Mouse (Mus musculus) spleen, adult 2 months (tissue): ENCODE measurements around the gene Chrna7. TPM values are rescaled to one million over a fixed set of nuclear protein-coding genes. Genes with fewer than 3 reads are reported as not detected.

Experiments
- DNase-seq, 2 experiments: peaks; one replicate each; pipeline versions ENCODE4 v3.0.0 to v3.0.0-alpha.2; 2012 to 2021; ENCODE audit warnings: low spot score in 2 of 2, low read depth in 1 of 2
- H3K27ac ChIP-seq: fragments of 200-500 bp; 2 replicates; pipeline ENCODE4 v1.5.1; 2012; ENCODE audit warnings: low read length, inconsistent platforms; ENCODE audit not compliant: insufficient read depth
- H3K27me3 ChIP-seq: fragments of 200-500 bp; 2 replicates; pipeline ENCODE4 v1.6.1; 2012; ENCODE audit warnings: mild to moderate bottlenecking, moderate library complexity, low read length, inconsistent platforms; ENCODE audit not compliant: control insufficient read depth, insufficient read depth
- H3K36me3 ChIP-seq: fragments of 200-500 bp; 2 replicates; pipeline ENCODE4 v1.6.1; 2012; ENCODE audit warnings: mild to moderate bottlenecking, low read length, inconsistent platforms; ENCODE audit not compliant: control insufficient read depth, insufficient read depth
- H3K4me1 ChIP-seq: fragments of 200-500 bp; 2 replicates; pipeline ENCODE4 v1.6.1; 2011; ENCODE audit warnings: inconsistent platforms; ENCODE audit not compliant: control insufficient read depth, insufficient read depth, insufficient read length
- H3K4me3 ChIP-seq: fragments of 200-500 bp; 2 replicates; pipeline ENCODE4 v1.5.1; 2011; ENCODE audit warnings: mild to moderate bottlenecking, inconsistent platforms; ENCODE audit not compliant: insufficient read depth, insufficient read length; ENCODE audit errors: extremely low read depth
- CTCF ChIP-seq: fragments of 200-500 bp; IDR thresholded peaks from 2 replicates; pipeline ENCODE4 v1.5.1; 2011; ENCODE audit warnings: mild to moderate bottlenecking, inconsistent platforms; ENCODE audit not compliant: insufficient read depth, insufficient read length, insufficient replicate concordance; ENCODE audit errors: extremely low read depth
- POLR2A ChIP-seq: fragments of 200-500 bp; IDR thresholded peaks from 2 replicates; pipeline ENCODE4 v1.6.1; 2011; ENCODE audit warnings: low read depth, low read length, inconsistent platforms
- WGBS: fragments of 180-500 bp; shearing (Covaris S2); methylation state at CpG from one replicate; pipeline ENCODE4 v1.1.7; 2018; 5-methylcytosine and 5-hydroxymethylcytosine counted together
- polyA plus RNA-seq: library from polyadenylated mRNA; depleted of rRNA; stranded (reverse); fragments of >200 nt; gene quantifications from 2 replicates; pipeline ENCODE4 v1.2.3, GENCODE M21; 2012

The Chrna7 gene
- polyA plus RNA-seq, 1 experiment: 0.06 TPM

- no peak overlapping the region for H3K4me3 ChIP-seq
- H3K27ac ChIP-seq: no peak overlapping the region
- H3K36me3 ChIP-seq: no peaks in the 10 kb centered on the region
- no peaks in the 10 kb centered on the region for H3K27me3 ChIP-seq
- no peak for DNase-seq
- WGBS: 76% methylated on average over 3 of the region's 3 CpGs
- H3K4me1 ChIP-seq: no peaks in the 10 kb centered on the region
- TF ChIP-seq CTCF (no peak), POLR2A (no peak)
Observed at GRCm38 (mm10) chr7:63148740-63149139, 63.6 kb downstream of the Chrna7 start.

DNA sequence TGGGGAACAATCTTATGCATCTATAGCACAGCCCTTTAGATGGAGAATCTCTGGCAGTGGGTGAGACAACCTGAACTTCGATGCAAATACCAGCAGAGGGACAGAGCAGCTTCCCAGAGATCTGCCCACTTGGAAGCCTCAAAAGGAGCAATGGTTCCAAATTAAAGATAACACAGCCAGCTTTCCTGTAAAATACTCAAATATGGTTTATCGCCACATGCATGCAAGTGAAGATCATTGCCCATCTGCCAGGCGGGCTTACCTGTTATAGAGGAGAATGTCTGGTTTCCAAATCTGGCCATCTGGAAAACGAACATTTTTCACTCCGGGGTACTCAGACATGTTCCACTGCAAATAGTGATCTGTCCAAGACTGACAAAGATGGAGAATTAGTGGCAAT lies 64.0 kb downstream of the Chrna7 start:
- DNase-seq: no peak
- Histone ChIP-seq H3K36me3 (no peaks in the 10 kb centered on the region), H3K27me3 (no peaks in the 10 kb centered on the region)

GRCm38 (mm10) chr7:63122547-63122946 lies 89.8 kb downstream of the Chrna7 start:
- no peak overlapping the region for H3K27ac ChIP-seq
- no peaks in the 10 kb centered on the region for H3K27me3 ChIP-seq
- H3K4me1 ChIP-seq: no peaks in the 10 kb centered on the region
- no peak overlapping the region for H3K4me3 ChIP-seq
- no peaks in the 10 kb centered on the region for H3K36me3 ChIP-seq
- no peak for DNase-seq
- 70% methylated on average over 2 of the region's 2 CpGs for WGBS
- TF ChIP-seq POLR2A (no peak), CTCF (no peak)

More for the DNA sequence above, 64.0 kb downstream of the Chrna7 start:
- H3K27ac ChIP-seq: no peak overlapping the region
- 82% methylated on average over 5 of the region's 5 CpGs for WGBS
- H3K4me1 ChIP-seq: no peaks in the 10 kb centered on the region
- no peak for TF ChIP-seq CTCF
- no peak for TF ChIP-seq POLR2A
- H3K4me3 ChIP-seq: no peak overlapping the region

GRCm38 (mm10) chr7:63113671-63114070 lies 98.7 kb downstream of the Chrna7 start:
- DNase-seq: no peak
- Histone ChIP-seq H3K27ac (no peak overlapping the region), H3K4me1 (no peaks in the 10 kb centered on the region), H3K4me3 (no peak overlapping the region), H3K36me3 (no peaks in the 10 kb centered on the region), H3K27me3 (no peaks in the 10 kb centered on the region)
- TF ChIP-seq CTCF (no peak), POLR2A (no peak)
- WGBS: 29% methylated on average over 2 of the region's 2 CpGs

GRCm38 (mm10) chr7:63113252-63113651 lies 99.1 kb downstream of the Chrna7 start:
- H3K4me3 ChIP-seq: no peak overlapping the region
- DNase-seq: no peak
- no peaks in the 10 kb centered on the region for H3K27me3 ChIP-seq
- H3K27ac ChIP-seq: no peak overlapping the region
- H3K36me3 ChIP-seq: no peaks in the 10 kb centered on the region
- H3K4me1 ChIP-seq: no peaks in the 10 kb centered on the region
- no peak for TF ChIP-seq POLR2A
- no peak for TF ChIP-seq CTCF
- WGBS: 76% methylated on average over 2 of the region's 2 CpGs

GRCm38 (mm10) chr7:63109348-63109747 lies 103.0 kb downstream of the Chrna7 start:
- H3K4me1 ChIP-seq: no peaks in the 10 kb centered on the region
- WGBS: 54% methylated on average over 4 of the region's 4 CpGs
- H3K27me3 ChIP-seq: no peaks in the 10 kb centered on the region
- H3K36me3 ChIP-seq: no peaks in the 10 kb centered on the region
- no peak for TF ChIP-seq CTCF
- no peak for TF ChIP-seq POLR2A
- no peak for DNase-seq
- H3K4me3 ChIP-seq: no peak overlapping the region
- no peak overlapping the region for H3K27ac ChIP-seq

- no peak for DNase-seq
- 82% methylated on average over 4 of the region's 4 CpGs for WGBS
- no peaks in the 10 kb centered on the region for H3K4me1 ChIP-seq
- H3K27me3 ChIP-seq: no peaks in the 10 kb centered on the region
- H3K27ac ChIP-seq: no peak overlapping the region
- TF ChIP-seq POLR2A: no peak
- TF ChIP-seq CTCF: no peak
- H3K36me3 ChIP-seq: no peaks in the 10 kb centered on the region
- no peak overlapping the region for H3K4me3 ChIP-seq
Observed at GRCm38 (mm10) chr7:63085954-63086353, 126.4 kb downstream of the Chrna7 start.

GRCm38 (mm10) chr7:63084351-63085003 lies 127.9 kb downstream of the Chrna7 start:
- H3K27me3 ChIP-seq: no peaks in the 10 kb centered on the region
- no peaks in the 10 kb centered on the region for H3K4me1 ChIP-seq
- H3K4me3 ChIP-seq: no peak overlapping the region
- H3K36me3 ChIP-seq: no peaks in the 10 kb centered on the region
- 7% methylated on average over 1 of the region's 1 CpGs for WGBS
- DNase-seq: no peak
- no peak for TF ChIP-seq POLR2A
- no peak for TF ChIP-seq CTCF
- H3K27ac ChIP-seq: no peak overlapping the region
